Mouse (Mus musculus): ENCODE data around the gene Hoxa3.

Gene Hoxa3

DNA sequence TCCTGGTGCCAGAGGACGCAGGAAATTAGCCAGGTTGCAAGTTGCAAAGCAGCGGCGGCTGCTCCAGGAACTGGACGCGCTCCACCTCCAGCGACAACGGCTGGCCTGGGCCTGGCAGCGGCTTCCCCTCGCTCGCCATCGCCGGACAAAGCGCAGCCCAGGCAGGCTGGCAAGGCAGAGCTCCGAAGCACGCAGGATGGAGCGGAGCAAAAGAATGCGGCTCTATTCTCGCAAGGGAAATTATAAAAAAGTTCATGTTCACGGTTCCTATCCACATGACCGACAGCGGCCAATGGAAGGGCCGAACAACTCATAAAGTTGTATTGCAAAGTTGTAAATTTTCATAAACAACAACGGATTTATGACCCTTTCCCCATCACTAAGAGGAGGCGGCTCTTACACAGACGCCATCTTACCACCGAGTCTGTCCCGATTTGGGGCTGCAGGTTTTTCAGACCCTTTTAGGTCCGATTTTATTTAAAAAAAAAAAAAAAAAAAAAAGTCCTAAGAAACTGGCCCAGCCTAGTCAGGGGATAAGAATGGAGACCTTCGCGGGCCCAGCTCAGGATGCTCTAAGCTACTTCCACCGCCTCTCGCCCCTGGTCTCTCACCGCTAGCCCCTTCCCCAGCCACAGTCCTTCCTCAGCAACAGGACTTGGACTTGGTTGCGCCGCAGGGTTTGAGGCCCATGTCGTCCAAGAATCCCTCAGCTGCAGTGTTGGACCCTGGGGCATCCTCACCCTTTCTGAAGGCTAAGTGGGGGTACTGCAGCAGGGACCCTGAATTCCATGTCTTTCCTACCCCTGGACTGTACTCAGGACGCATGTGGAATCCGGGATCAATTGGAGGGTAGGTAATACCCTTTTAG, at the start of gene Hoxa3, which contains the start of gene Gm28308:
Hoxa3 (minus strand) TSS at position 218 of the 868 bp plus-strand sequence.
Gm28308 (minus strand) TSS at position 221 of the 868 bp plus-strand sequence.
- peak; percentile 53 to 70 for DNase-seq

DNA sequence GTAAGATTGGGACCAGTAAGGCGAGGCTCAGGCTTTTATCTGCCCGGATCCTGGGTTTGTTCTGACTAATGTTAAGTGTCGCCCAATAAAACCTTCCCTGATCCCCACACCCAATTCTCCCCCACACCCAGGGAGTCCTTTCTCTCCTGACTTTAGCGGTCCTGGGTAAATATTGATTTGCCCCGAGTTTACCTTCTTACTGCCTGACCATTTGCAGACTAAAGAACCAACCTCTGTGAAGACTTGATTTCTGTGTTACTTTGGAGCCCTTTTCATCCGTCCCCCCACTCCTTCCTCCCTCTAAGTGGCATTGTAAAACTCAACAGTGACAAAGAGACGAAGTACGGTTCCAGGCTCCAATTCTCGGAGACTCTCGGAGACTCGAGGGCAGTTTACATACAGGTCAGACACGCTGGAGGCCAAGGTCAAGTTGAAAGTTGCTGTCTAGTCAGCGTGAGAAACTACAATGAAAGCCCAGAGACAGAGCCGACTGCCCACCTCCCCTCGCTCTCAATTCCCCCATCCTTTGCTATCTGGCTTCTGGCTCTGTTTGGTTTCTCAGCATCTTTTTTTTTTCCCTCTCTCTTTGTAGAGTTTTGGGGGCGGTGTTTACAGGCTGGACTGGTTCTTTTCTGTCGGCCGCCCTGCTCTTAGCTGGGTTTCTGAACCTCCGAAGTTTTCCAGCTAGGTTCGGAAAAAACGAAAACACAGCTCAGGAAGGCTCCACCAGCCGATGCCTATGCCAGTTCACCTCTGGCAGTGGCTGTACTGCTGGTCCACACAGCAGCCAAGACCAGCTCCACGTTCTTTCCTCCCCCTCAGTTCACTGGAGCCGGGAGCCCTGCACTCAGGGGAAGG, 49.6 kb upstream of the Hoxa3 start:
- DNase-seq, result no peak

DNA sequence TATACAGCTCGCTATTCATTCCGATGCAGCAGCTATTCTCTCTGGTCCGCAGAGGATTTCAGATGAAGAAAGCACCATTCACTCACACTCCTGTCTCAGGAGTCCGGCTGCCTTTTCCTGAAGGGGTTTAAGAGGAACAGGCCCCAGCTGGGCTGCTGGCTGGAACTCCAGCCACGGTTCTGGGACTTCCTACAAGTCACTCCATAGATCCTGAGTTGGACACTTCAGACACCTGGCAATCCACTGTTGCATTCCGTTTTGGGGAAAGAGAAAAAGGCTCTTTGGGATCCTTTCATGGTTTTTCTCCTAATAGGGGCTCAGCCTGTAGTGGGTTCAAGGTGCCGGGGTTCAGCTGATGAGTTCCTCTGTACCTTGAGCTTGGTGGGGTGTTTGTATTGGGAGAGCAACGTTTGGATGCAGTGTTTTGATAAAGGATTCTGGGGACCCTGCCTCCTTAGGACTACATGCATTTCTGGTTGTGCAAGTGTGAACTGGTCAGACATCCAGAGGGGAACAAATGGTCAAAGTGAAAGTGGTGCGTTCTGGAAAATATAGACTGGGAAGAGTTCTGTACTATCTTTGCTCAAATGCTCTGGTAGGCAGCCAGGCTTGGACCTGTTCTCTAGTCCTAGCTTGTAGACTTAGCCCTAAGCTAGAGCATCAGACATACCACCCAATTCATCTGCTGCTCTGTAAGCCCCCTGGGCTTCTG, 48.8 kb upstream of the Hoxa3 start:
- DNase-seq, result no peak

DNA sequence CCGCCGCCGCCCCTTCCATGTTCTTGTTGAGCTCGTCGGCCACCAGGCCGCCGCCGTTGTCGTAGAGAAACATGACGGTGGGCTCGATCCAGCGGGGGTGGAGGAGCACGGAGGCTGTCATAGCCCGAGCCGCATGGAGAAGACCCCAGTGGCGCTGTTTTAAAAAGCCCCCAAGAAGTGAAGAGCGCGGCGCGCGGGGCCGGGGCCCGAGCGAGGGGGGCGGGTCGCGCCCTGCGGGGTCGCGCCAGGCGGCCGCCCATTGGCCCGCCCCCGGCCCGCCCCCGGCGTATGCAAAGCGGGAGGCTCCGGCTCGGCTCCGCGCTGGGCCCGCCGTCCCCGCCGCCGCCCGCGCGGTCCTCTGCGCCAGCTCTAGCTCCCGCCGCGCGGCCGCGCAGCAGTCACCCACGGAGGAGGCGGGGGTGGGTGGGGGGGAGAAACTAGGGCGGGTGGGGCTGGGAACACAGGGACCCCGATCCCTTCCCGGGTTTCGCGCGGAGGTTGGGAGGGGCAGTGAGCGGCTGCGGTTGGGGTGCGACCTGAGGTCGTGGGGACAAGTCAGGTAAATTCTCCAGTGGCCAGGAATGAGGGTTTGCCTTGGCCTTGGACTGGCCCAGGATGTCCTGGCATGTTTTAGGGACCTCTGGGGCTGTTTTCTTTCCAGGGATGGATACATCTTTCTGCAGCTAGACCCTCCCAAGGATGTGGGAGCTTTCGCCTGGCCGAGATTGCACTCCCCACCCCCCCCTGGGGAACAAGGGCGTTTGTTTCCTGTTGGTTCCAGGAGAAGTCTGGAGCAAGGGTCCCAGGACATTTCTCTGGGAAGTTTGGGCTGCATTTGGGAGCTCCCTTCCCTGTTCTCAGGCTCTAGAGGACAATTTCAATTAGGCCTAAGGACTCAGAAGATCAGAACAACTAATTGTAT, 47.8 kb upstream of the Hoxa3 start, which contains the start of gene Hoxa13:
Hoxa13 (minus strand) TSS at position 227 of the 922 bp plus-strand sequence.
- DNase-seq, result no peak

DNA sequence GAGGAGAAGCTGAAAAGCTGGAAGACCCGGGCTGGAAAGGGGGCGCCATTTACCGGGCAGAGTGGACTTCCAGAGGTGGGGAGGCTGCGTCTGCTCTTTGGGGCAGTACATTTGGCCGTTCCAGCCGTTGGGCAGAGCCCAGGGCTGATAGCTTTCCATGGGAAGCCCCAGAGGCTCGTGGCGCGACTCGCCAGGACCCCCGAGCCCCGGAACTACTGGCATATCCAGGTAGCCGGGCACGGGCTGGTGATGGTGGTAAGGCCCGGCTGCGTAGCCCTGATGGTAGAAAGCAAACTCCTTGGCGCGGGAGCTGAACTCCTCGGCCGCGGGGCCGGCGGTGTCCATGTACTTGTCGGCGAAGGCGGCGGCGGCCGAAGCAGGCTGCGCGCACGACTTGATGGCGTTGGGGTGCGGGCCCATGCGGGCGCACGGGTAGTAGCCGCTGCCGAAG, 46.7 kb upstream of the Hoxa3 start:
- no peak for DNase-seq

DNA sequence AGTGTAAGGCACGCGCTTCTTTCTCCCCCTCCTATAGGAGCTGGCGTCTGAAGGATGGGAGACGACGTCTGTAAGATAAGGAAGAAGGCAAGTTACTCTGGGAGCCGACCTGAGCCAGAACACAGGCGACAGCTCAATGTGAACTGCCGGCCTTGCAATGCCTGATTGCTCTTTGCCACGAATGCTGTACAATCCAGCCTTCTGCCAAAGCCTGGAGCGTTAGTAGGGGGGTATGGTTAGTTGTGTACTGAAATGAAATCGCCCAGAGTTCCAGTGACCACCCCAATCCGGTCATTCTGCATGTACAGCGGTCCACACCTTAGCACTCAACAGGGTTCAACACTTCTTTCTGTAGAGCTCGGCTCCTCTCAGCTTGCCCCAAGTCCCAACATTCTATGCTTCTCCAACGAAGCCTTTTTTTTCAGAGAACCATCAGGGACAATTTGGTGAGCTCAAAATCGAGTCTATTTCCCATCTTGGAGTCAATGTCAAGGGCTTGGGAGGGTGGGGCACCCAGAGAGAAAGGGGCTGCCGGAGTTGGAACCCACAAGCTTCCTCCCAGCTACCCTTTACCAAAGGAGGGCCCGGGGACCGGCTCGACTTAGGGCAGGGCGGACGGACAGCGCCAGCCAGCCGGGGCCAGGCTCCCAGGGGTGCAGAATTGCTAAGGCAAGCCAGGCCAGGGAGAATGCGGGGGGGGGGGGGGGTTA, 46.1 kb upstream of the Hoxa3 start:
- DNase-seq, result no peak

DNA sequence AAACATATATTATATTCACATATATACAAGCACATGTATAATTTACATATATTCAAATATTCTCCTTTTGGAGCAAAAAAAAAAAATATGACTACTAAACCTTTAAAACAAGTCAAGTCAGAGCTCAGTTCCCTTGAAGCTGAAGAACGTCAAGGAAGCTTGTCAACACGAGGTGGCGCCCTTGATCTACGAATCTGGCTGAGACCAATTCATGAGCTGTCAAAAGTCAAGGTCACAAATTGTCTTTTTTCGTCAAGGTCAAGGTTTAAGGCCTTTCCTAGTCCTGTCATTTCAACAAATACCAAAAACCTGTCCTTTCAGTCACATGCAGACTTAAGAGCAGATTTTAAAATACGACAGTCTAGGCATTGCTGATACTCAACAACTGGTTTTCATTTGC, 43.8 kb upstream of the Hoxa3 start:
- peak; percentile 69 to 84 for DNase-seq

DNA sequence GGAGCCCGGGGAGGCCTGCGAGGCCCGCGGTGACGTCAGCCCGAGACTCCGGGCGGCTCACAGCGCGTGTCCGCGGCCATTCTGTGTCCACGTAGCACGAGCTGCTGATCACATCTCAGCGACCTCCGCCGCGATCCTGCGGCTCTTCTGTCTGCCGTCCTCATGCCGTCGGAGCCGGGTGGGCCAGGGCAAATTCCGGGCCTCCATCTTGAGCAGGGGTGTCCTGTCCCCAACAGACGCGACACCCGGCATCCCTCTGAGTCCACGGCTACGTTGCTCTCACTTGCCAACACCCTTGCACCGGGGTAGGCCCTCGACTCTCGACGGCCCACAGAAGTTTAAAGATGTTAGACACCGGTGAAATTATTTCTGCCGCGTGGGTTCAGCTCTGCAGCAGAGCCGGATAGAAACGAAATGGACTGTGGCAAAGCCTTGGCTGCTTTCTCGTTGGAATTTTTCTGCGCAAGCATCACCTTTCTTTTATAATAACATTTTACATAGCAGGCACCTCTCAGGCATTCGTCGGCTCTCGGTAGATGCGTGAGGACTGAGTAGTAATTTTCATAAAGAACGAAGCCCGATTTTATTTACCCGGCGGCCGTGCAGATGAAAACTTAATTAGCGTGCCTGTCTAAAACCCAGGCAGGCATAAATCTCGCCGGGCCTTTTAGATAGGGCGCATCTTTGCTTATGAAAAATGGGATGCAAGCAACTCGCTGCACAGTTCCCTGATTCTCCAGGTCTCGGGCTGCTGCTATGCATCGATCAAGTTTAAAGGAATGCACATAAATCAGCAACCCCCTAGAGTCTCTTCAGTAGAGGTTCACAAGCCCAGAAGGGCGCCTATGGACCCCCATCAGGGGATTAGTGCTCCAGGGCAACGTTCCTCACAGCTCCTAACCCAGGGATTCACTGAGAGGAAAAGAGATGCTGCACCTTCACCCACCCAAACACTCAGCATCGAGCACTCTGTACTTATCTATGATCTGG, 40.7 kb upstream of the Hoxa3 start:
- DNase-seq, result peak in 1 of 2 experiments; percentile 30

DNA sequence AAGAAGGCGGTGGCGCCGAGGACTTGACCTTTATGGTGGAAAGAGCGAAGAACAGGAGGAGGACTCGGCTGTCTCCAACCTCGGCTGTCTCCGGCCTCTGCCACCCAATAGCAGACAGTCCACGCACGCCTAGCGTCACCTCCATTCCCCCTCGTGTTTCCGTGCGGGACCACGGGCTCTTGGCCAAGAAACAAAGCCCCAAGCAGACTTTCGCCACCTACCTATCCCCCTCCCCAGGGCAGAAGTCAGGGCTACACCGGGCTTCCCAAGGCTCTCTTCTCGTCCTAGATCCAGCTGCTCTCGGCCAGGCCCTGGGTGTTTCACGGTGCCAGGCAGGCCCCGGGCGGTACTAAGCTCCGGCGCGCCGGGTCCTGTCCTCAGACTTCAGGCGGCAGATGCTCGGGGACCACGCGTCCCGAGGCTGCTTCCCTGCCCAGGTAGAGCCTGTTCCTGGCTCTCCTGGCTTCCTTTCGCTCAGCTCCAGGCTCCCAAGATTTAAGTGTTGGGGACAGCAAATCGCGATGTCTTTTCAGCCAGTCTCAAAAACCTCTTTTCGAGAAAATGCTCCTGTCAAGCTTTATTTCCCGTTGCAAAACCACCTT, 39.7 kb upstream of the Hoxa3 start:
- no peak for DNase-seq

DNA sequence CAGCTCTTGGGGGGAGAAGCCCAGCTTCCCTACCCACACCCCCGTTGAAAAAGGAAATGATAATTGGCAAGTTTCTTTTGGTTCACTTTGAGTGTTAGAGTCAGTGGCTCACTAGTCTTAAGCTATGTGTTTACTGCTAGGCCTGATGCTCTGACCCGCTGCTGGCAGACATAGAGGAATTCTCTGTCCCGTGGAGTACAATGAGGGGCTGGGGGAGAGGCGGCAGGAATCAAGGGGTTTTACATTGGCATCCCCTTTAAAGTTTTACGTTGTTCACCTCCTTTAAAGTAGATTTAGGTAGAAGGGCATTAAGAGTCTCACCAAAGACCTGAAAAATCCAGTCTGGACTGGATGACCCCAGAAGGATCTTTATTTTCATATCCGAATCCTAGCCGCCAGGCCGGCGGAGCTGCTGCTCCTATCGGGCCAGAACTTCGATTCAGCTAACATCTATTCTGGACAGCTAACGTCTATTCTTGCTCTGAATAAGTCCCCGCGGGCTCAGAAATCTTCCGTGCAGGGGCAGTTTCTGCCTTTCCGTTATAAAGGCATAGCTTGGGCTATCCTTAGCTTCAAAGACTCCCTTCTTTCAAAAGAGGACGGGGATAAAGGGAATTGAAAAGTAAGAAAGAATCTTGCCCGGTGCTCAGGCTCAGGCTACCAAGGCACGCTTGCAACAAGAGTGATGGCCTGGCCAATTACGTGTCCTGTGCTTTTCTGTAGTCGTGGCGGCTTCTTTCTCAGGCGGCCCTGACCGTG, 39.1 kb upstream of the Hoxa3 start:
- DNase-seq, result peak in 1 of 2 experiments; percentile 16

DNA sequence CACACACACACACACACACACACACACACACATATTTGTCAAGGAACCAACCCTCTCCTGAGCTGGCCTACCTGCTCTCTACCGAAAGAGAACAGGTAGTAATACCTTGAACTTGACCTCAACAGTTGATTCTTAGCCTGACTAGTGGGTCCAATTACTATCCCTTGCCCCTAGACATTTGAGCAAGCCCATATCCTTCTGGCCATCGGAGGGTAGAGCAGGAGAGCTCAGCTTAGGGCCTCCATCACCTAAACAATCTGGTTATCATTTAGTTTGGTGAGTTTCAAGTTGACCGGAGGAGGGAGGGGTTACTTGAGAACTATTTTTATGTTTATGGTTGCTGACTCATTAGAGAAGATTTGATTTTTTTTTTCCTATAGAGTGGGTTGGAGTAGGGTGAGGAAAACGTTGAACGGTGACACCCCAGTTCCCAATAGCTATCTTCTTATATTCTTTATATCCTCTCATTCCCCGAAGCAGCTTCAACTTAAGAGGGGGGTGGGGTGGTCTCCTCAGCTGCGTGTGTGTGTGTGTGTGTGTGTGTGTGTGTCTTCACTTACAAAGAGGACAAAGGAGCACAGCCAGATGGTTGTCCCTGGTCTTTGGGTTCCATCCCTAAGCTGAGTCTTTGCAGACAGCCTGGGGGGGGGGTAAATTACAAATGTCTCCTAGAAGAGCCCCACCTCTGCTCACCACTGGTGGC, 38.2 kb upstream of the Hoxa3 start:
- no peak for DNase-seq

DNA sequence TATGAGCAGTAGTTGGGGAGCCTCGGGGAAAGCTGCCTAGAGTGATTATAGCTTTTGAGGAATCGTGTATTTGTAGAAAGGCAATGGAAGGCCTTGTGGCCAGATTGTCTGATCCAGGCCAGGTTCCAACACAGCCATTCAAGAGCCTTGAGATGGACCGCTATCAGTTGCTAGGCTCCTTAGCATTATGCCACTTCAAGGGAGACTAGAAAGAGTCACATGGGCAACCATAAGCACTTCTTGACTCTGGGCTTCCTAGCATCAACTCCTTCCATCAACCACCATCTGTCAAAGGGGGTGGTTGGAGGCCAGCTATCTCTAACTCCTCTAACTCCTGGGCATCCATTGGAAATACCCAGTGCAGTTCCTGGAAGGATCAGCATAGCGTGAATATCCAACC, 36.7 kb upstream of the Hoxa3 start:
- DNase-seq, result no peak

DNA sequence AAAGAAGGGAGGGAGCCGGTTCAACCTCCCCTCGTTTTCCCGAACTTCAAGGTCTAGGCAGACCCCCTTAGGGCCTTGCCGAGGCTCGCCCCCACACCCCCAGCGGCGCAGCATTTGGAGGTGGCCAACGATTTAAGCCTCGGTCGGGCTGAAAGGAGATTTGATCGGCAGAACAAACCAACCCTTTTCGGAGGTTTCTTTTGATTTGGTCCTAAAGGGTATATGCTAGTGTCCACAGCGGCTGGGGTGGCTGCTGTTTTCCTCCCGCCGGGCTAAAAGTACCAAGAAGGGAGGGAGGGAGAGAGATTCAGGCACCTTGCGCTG, 36.2 kb upstream of the Hoxa3 start:
- no peak for DNase-seq

DNA sequence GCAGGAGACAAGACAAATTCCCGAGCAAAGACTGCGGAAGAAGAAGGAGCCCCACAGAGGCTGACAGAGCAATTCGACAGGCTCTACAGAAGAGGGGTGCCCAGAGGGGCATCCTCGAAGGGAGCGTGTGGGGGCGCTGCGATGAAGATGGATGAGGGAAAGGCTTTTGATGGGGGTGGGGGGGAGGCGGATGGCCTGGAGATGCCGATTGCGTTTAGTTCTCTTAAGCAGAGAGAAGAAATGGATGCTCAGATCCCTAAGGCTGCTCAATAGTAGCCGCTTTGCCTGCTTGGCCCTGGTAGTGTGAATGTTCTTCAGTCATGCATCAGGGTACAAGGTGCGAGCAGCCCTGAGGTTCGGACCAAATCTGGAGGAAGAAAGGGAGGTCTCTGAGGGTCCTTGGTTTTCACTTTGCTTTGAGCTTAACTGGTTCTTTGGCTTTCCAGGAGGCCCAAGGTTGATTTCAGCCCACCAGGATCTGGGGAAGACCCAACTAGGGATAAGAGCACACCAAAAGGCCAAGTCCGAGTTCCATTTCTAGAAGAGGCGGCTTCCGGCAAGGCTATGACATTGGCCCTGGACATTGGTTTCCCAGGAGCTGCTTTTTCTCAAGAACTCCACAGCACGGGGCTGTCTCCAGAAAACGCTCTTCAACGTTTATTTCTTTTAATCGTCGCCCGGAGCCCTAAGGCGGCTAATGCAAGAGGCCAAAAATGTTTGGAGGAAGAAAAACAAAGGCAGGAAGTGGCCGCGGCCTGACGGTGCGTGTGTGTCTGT, 35.7 kb upstream of the Hoxa3 start:
- peak in 1 of 2 experiments; percentile 20 for DNase-seq

DNA sequence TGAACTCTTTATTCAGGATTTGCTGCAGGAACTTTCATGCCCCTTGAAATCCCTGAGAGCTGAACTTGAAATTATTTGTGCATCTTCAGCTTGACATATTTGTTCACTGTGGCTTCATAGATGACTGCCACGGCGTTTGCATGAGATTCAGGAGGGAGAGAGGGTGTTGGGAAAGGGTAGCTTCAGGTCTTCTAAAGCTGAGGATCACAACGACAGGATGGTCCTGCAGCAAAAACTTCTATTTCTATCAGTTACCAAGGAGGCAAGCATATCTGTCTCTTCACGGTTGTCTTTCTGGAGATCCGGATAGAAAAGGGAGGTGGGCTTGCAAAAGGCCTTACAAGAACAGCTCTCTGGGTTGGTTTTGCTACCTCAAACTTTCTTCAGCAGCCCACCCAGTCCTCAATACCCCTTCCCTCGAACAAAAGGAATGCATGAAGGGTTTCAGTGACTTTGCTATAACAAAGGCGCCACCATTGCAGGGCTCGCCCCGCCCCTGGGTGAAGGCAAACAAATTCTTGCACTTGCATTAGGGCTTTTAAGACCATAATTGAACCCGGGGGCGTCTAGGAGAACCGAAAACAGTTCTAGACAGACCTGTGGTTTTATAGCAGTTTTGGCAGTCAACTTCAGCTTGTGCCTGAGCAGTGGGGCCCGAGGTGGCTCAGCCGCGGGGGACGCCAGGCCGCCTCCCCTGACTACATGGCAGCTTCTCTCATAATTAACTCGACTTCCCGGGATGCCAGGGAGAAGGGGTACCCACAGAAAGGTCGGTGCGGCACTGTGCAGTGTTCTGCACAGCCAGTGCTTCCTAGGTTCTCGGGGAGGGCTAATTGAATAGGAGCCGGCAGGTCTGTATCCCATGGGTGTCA, 34.9 kb upstream of the Hoxa3 start:
- DNase-seq, result peak in 1 of 2 experiments; percentile 22

DNA sequence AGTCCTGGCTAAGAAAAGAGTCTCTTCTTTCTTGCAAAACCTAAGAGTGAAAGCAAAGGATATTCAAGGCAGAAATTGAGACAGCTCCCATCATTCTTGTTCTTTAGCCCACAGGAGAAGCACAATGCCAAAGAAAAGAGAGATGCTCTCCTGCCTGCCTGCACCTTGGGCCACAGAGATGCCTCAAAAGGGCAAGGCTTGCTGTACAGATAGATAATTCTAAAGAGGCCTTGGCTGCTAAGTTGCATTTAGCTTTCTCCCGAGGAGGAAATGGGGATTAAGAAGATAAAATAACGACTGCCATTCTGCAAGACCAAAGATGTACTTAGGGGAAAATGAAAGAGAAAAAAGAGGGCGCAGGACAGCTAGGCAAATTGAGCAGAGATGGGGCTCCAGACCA, 33.8 kb upstream of the Hoxa3 start:
- DNase-seq, result peak in 1 of 2 experiments; percentile 14

Data from lung, postnatal 4 days (tissue).